Mouse (Mus musculus): ENCODE data around the gene Gm4778. TPM values are rescaled to one million over a fixed set of nuclear protein-coding genes. Genes with fewer than 3 reads are reported as not detected.
A peak's percentile ranks its signal among the peaks of the same experiment; 100 is the strongest.

Gm4778 gene
- total and polyA plus RNA-seq, 2 experiments from 2014 or later: not detected

DNA sequence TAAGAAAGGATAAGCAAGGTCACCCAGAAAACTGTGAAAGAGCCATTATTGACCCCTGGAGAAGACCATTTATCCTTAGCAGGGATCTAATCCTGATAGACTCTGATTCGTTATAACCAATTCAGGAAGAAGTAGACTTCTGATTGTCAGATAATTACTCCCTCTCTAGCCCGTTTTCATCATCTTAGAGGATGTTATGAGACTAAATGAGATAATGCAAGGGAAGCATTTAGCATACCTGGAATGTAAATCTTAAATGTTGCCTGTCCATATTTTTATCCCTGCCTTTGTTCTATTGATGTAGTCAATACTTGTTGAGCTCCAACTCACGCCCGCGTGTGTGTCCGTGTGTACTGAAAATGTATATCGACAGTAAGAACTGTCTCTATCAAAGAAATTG, 46.7 kb downstream of the Gm4778 start:
- Histone ChIP-seq H3K9me3 (ENCODE audit: low read length) (no peaks in the 10 kb centered on the region), H3K4me2 (ENCODE audit: low read depth, low read length, poor library complexity, severe bottlenecking) (peak overlapping the region; percentile 52), H3K36me3 (ENCODE audit: insufficient read depth, low read length) (no peaks in the 10 kb centered on the region), H3K4me1 (ENCODE audit: insufficient read depth, low read length) (0 out of 2 replicates have a peak, but pooled peaks cover 3% of the 10 kb centered on the region), H3K4me3 (ENCODE audit: low read depth, low read length) (peak overlapping the region; percentile 66), H3K9ac (replicated peaks; ENCODE audit: low read length, poor library complexity, severe bottlenecking) (peak overlapping the region; percentile 86), H3K27ac (ENCODE audit: low read depth, low read length) (peak overlapping the region; percentile 78), H3K27me3 (ENCODE audit: insufficient read depth, low read length) (no peaks in the 10 kb centered on the region)
- WGBS: 36% methylated on average over 7 of the region's 7 CpGs
- peak; percentile 11 for DNase-seq (ENCODE audit: low spot score)
- ATAC-seq (ENCODE audit: low FRiP score): no peak
- TF ChIP-seq CTCF (IDR thresholded peaks at IDR 0.05): no peak

DNA sequence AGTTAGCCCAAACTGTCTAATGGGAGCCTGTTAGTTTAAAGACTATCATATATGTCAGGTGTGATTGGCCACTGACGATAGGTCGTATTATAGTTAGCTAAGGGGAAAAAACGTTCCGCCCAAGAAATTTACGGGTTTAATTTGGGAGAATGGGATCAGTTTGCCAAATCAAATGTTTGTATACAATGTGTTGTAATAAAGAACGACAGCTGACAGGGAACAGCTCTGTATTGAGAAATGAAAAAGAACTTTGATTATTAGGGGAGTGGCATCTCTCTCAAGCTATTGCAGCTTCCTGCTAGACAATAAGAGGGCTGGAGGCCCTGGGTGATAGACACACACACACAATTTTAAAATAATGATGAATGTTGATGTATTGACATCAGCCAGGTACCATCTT, 47.1 kb downstream of the Gm4778 start:
- Histone ChIP-seq H3K36me3 (ENCODE audit: insufficient read depth, low read length) (no peaks in the 10 kb centered on the region), H3K27me3 (ENCODE audit: insufficient read depth, low read length) (no peaks in the 10 kb centered on the region), H3K4me3 (ENCODE audit: low read depth, low read length) (peak overlapping the region; percentile 66), H3K4me1 (ENCODE audit: insufficient read depth, low read length) (0 out of 2 replicates have a peak, but pooled peaks cover 3% of the 10 kb centered on the region), H3K27ac (ENCODE audit: low read depth, low read length) (0 out of 2 replicates have a peak overlapping the region, but pooled peaks have one; percentile 78), H3K9ac (replicated peaks; ENCODE audit: low read length, poor library complexity, severe bottlenecking) (0 out of 2 replicates have a peak overlapping the region, but pooled peaks have one; percentile 86), H3K4me2 (ENCODE audit: low read depth, low read length, poor library complexity, severe bottlenecking) (peak overlapping the region; percentile 52), H3K9me3 (ENCODE audit: low read length) (no peaks in the 10 kb centered on the region)
- 70% methylated on average over 6 of the region's 6 CpGs for WGBS
- DNase-seq (ENCODE audit: low spot score): peak; percentile 2
- TF ChIP-seq CTCF (IDR thresholded peaks at IDR 0.05): no peak
- ATAC-seq (ENCODE audit: low FRiP score): no peak

DNA sequence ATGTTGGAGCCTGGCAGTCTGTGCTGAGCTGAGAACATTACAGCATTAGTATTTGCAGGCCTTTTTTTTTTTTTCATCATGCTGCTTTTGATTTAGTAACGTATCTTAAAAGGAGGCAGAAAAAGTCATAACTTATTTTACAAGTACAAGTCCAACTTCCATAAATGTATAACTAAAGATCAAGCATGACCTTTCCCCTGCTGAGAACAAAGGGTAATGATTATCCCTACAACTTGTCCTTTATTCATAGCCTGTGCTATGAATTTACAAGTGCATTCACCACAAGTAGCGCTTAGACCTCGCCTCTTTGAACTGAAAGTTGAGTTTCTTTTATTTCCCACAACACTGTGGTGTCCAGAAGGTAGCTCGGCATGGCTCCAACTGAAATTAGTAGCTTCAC, 47.5 kb downstream of the Gm4778 start:
- ATAC-seq (ENCODE audit: low FRiP score): no peak
- Histone ChIP-seq H3K36me3 (ENCODE audit: insufficient read depth, low read length) (no peaks in the 10 kb centered on the region), H3K4me3 (ENCODE audit: low read depth, low read length) (peak overlapping the region; percentile 66), H3K27me3 (ENCODE audit: insufficient read depth, low read length) (no peaks in the 10 kb centered on the region), H3K4me2 (ENCODE audit: low read depth, low read length, poor library complexity, severe bottlenecking) (peak overlapping the region; percentile 52), H3K9ac (replicated peaks; ENCODE audit: low read length, poor library complexity, severe bottlenecking) (no peak overlapping the region), H3K4me1 (ENCODE audit: insufficient read depth, low read length) (0 out of 2 replicates have a peak, but pooled peaks cover 3% of the 10 kb centered on the region), H3K27ac (ENCODE audit: low read depth, low read length) (no peak overlapping the region), H3K9me3 (ENCODE audit: low read length) (no peaks in the 10 kb centered on the region)
- no peak for DNase-seq (ENCODE audit: low spot score)
- 78% methylated on average over 4 of the region's 4 CpGs for WGBS
- no peak for TF ChIP-seq CTCF (IDR thresholded peaks at IDR 0.05)

Other genes starting within 250 kb of the Gm4778 start
- not detected in 2 replicates for gene Gm9125, start 209.2 kb upstream of the Gm4778 start, total RNA-seq (2014; rRNA removed)
- gene Gm9125, start 209.2 kb upstream of the Gm4778 start, polyA plus RNA-seq (2015; fragmentation: Nextera tagmentation; extraction: Ambion mirVana): not detected in 2 replicates
- not detected in 2 replicates for gene Gm10697, start 191.4 kb upstream of the Gm4778 start, total RNA-seq (2014; rRNA removed)
- gene Gm10697, start 191.4 kb upstream of the Gm4778 start, polyA plus RNA-seq (2015; fragmentation: Nextera tagmentation; extraction: Ambion mirVana): not detected in 2 replicates
- gene Gm10696, start 85.8 kb upstream of the Gm4778 start, total RNA-seq (2014; rRNA removed): not detected in 2 replicates
- not detected in 2 replicates for gene Gm10696, start 85.8 kb upstream of the Gm4778 start, polyA plus RNA-seq (2015; fragmentation: Nextera tagmentation; extraction: Ambion mirVana)
- gene Gm5286, start 67.3 kb upstream of the Gm4778 start, total RNA-seq (2014; rRNA removed): not detected in 2 replicates
- gene Gm5286, start 67.3 kb upstream of the Gm4778 start, polyA plus RNA-seq (2015; fragmentation: Nextera tagmentation; extraction: Ambion mirVana): not detected in 2 replicates
- gene Them4, start 46.1 kb downstream of the Gm4778 start, total RNA-seq (2014; rRNA removed): 28.7 and 32.7 TPM in 2 replicates
- 72.9 and 73.0 TPM in 2 replicates for gene Them4, start 46.1 kb downstream of the Gm4778 start, polyA plus RNA-seq (2015; fragmentation: Nextera tagmentation; extraction: Ambion mirVana)
- gene Them5, start 78.1 kb downstream of the Gm4778 start, total RNA-seq (2014; rRNA removed): 0.16 TPM in 1 of 2 replicates, not detected in the other
- gene Them5, start 78.1 kb downstream of the Gm4778 start, polyA plus RNA-seq (2015; fragmentation: Nextera tagmentation; extraction: Ambion mirVana): not detected in 2 replicates
- gene C2cd4d, start 98.4 kb downstream of the Gm4778 start, total RNA-seq (2014; rRNA removed): 1.7 and 2.8 TPM in 2 replicates
- 1.7 and 2.2 TPM in 2 replicates for gene C2cd4d, start 98.4 kb downstream of the Gm4778 start, polyA plus RNA-seq (2015; fragmentation: Nextera tagmentation; extraction: Ambion mirVana)
- gene Rorc, start 108.8 kb downstream of the Gm4778 start, total RNA-seq (2014; rRNA removed): 0.42 and 0.60 TPM in 2 replicates
- gene Rorc, start 108.8 kb downstream of the Gm4778 start, polyA plus RNA-seq (2015; fragmentation: Nextera tagmentation; extraction: Ambion mirVana): 0.12 and 0.25 TPM in 2 replicates
- 1.6 and 1.8 TPM in 2 replicates for gene Lingo4, start 134.5 kb downstream of the Gm4778 start, total RNA-seq (2014; rRNA removed)
- gene Lingo4, start 134.5 kb downstream of the Gm4778 start, polyA plus RNA-seq (2015; fragmentation: Nextera tagmentation; extraction: Ambion mirVana): 1.5 TPM in 2 replicates
- gene Tdrkh, start 149.2 kb downstream of the Gm4778 start, total RNA-seq (2014; rRNA removed): 12.0 and 18.5 TPM in 2 replicates
- gene Tdrkh, start 149.2 kb downstream of the Gm4778 start, polyA plus RNA-seq (2015; fragmentation: Nextera tagmentation; extraction: Ambion mirVana): 39.5 and 40.3 TPM in 2 replicates
- gene Mrpl9, start 179.3 kb downstream of the Gm4778 start, total RNA-seq (2014; rRNA removed): 52.5 and 56.8 TPM in 2 replicates
- 56.1 and 58.7 TPM in 2 replicates for gene Mrpl9, start 179.3 kb downstream of the Gm4778 start, polyA plus RNA-seq (2015; fragmentation: Nextera tagmentation; extraction: Ambion mirVana)
- not detected in 2 replicates for gene Oaz3, start 179.9 kb downstream of the Gm4778 start, total RNA-seq (2014; rRNA removed)
- 0.68 and 1.1 TPM in 2 replicates for gene Oaz3, start 179.9 kb downstream of the Gm4778 start, polyA plus RNA-seq (2015; fragmentation: Nextera tagmentation; extraction: Ambion mirVana)
- gene Celf3, start 214.3 kb downstream of the Gm4778 start, total RNA-seq (2014; rRNA removed): 203 and 205 TPM in 2 replicates
- gene Celf3, start 214.3 kb downstream of the Gm4778 start, polyA plus RNA-seq (2015; fragmentation: Nextera tagmentation; extraction: Ambion mirVana): 187 and 219 TPM in 2 replicates
- gene Riiad1, start 216.3 kb downstream of the Gm4778 start, total RNA-seq (2014; rRNA removed): 6.6 and 6.7 TPM in 2 replicates
- 19.4 and 23.3 TPM in 2 replicates for gene Riiad1, start 216.3 kb downstream of the Gm4778 start, polyA plus RNA-seq (2015; fragmentation: Nextera tagmentation; extraction: Ambion mirVana)

All from midbrain, postnatal 0 days (tissue).